Mouse (Mus musculus) neural tube, embryonic 10.5 days (tissue): Measurements from ENCODE around the gene Hoxc9.
A peak's percentile ranks its signal among the peaks of the same experiment; 100 is the strongest.

Experiments used
- DNase-seq: peaks from one replicate; pipeline ENCODE4 v3.0.0-alpha.2; 2017; ENCODE audit warnings: low spot score; ENCODE audit errors: extremely low spot score

Gene Hoxc9

DNA sequence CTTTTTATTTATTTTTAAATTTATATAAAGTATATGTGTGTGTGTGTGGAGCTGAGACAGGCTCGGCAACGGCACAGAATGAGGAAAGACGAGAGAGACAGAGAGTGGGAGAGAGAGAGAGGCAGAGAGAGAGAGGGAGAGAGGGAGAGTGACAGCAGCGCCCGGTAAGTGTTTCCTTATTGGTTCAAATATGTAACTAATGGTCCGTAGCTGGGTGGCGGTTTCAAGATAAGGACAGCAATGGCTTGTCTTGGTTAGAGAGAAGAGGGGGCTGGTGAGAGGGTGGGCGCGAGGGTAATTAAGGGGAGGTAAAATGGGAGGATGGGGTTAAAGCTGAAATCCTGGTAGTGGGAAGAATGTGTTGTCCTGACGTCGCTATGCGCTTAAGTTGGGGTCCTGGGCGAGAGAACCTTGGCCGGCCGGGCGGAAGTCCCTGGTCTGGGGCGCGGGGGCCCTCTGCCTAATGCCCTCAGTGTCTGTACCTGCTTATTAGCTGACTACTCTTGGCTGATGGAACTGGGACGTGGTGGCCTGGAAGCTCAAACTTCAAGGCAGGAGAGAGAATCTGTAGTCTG, 22.5 kb downstream of the Hoxc9 start:
- DNase-seq, result peak; percentile 67

DNA sequence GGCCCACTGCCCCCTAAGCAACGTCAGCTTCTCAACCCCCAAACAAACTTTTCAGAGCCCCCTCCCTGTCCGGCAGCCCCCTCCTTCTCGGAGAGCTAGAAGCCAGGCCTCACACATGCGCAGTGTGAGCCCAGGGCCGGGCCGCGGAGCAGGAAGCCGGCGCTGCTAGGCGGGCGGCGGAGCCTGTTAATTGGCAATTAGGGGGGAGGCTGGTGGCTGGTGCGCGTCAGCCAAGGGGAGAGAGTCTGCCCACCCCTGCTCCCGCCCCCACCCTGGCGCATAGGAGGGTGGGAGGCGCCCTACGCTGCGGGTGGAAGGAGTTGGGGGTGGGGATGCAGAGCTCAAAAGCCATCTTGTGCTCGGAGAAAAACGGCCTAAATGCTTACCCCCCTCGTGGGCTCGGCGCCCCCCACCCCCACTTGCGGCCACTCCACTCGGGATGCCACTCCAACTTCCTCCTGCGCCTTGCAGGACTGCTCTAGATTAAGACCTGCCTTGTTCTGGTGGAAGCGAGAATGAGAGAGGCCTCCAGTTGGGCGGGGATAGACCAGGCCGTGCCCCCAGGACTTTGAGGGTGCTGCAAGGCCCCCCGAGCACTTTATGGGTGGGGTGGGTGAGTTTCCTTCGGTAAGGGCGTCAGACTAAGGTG, 23.1 kb downstream of the Hoxc9 start:
- DNase-seq, result peak; percentile 88

DNA sequence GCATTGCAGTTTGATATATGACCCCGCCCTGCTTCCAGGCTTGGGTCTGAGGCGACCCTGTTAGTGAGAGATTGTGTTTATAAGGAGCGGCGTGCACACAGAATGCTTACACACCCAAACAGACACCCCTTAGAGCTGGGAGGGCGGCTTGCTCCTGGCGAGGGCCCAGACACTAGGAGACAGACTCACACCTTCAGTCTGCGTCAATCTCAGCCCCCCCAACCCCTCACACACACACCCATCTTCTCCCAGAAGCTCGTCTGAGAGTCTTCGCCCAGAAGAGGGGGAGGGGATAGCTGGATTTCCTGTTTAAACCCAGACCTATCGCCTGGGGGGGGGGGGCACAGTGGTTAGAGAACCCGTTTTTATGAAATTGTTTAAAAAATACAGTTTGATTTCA, 23.7 kb downstream of the Hoxc9 start:
- DNase-seq, result no peak

DNA sequence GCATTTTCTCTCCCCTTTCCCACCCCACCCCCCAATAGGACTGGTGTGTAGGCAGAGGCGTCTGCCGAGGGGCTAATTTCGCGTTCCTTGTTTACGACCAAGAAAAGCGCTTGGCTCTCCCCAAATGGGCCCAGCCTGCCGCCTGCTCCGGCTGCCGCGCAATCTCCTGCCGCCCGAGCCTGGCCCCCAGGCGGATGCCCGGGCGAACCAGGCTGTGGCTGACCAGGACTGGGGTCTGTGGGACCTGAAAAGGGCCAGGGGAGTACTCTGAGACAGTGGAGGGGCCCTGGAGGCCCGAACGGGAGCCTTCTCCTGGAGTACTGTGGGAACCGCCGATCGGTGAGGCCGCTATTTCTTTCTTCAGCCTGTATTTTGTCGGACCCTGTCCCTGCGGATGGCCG, 24.3 kb downstream of the Hoxc9 start:
- peak; percentile 77 for DNase-seq

DNA sequence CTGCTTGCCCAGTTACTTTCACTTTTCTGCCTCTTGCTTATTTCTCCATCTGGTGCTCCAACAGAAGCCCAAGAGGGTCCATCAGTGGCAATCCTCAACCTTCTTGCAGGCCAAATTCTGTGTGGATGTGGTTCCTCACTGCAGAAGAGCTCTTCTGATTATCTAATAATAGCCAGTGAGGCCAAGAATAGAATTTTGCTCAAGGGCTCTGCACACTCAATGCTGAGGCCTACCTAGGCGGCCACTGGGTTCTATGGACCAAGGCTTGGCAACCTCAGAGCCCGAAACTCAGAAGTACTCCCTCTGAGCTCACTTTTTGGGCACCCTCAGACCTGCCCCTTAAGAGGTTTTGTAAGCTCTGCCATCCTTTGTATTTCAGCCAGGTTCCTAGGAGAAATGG, 25.1 kb downstream of the Hoxc9 start:
- DNase-seq, result no peak

DNA sequence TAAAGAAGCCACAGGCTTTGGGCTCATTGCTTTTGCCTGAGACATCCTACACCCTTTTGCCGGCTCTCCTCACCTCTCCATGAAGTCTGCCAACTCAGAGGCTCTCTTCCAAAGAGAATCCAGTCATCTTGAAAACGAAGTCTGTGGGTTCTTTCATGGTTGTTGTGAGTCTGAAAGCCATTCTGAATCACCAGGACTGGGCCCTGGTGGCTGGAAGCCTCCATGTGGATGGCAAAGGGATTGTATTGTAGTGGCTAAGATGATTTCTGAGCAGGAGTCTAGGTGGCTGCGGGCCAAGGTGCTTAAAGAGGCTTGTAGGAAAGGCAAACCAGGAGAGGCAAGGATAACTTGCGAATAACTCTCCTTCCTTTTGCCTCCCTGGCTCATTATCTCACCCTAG, 25.9 kb downstream of the Hoxc9 start:
- DNase-seq, result no peak

DNA sequence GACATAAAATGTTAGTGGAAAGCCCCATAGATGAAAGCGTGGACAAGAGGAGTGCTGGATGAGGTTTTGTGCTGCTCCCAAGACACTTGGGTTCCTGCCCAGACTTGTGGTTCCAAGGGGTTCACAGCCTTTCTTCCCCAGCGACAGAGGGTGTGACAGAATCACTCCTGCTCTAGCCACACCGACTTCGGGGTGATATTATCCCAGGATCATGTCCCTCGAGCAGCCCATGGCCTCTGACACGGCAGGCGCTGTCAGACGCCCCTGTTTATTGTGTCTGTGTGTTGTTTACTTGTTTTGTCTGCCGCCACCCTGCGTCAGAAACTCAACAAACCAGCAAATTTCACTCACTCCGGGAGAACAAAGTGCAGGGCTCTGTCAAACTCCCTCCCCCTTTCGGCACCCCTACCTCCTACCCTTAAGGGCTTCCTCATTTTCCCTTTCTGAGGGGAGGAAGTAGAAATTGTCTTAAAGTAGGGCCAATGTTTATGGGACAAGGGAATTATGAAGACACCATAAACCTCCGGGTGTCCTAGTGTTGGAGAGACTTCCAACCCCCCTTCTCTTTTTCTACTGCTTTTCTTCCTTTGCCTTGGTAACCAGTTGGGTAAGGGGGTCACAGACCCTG, 26.7 kb downstream of the Hoxc9 start:
- no peak for DNase-seq

DNA sequence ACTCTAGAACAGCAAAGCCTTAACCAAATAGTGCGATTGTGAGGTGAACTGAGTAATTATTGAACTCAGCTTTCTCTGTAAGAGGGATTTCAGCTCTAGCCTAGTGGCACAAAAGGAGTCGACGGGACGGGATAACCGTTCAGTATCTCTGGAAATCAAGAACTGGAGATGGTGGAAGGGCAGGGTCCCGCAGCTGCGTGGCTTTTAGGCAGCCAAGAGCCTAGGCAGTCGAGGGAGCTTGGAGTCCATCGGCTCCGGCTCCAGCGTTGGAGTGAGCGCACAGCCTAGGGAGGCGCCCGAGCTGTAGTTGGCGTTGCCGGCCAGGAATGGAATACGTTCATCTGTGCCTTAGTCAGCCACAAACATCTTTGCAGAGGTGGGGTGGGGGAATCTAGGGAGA, 29.1 kb downstream of the Hoxc9 start:
- peak; percentile 77 for DNase-seq

DNA sequence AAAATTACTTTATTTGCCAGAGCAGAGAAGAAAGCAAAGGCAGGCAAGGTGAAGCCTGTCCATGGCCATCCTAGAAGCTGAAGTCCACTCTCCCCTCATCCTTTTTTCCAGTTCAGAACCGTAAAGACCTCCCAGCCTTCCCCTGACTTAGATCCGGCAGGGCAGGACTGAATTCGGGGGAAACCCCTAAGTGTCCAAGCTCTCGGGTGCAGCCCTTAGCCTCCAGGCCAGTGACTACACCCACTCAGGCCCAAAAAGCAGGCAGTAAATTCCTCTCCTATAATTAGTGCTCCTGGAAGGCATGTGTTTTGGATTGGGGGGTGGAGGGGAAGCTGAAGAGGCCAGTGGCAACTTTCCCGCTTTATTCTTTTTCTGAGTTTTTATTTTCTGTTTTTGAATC, 29.6 kb downstream of the Hoxc9 start:
- DNase-seq, result no peak

DNA sequence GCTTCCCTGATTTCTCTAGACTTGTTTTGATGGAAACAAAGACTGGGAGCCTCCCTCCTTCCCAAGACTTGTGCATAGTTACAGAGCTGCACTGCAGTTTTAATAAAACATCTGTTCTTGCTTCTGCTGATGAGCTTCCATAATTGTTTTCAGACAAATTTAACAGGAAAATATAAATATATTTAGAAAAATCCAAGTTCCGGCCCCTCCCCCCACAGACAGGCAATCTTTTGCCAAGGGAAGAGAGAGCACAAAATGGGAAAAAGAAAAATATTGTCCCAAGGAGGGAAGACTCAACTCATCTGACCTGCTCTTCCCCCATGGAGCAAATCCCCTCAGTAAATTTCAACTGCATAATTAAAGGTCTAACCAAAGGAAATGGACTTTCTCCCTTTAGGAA, 30.1 kb downstream of the Hoxc9 start:
- DNase-seq, result no peak

DNA sequence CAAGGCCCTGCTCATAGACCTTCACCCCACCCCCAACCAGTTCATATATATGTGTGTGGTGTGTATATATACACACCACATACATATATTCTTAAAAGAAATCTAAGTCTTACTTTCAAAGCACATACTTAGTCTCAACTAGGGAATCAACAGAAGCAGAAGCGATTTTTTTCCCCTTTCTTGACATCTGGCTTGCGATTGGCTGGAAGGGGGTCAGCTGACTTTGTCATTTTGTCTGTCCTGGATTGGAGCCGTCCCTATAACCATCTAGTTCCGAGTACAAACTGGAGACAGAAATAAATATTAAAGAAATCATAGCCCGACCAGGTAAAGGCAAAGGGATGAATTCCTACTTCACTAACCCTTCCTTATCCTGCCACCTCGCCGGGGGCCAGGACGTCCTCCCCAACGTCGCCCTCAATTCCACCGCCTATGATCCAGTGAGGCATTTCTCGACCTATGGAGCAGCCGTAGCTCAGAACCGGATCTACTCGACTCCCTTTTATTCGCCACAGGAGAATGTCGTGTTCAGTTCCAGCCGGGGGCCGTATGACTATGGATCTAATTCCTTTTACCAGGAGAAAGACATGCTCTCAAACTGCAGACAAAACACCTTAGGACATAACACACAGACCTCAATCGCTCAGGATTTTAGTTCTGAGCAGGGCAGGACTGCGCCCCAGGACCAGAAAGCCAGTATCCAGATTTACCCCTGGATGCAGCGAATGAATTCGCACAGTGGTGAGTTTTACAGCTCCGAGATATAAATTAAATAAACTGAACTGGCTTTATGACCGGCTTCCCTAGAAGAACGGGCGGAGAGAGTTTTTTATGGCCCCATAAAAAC, 33.2 kb downstream of the Hoxc9 start:
- DNase-seq, result no peak

DNA sequence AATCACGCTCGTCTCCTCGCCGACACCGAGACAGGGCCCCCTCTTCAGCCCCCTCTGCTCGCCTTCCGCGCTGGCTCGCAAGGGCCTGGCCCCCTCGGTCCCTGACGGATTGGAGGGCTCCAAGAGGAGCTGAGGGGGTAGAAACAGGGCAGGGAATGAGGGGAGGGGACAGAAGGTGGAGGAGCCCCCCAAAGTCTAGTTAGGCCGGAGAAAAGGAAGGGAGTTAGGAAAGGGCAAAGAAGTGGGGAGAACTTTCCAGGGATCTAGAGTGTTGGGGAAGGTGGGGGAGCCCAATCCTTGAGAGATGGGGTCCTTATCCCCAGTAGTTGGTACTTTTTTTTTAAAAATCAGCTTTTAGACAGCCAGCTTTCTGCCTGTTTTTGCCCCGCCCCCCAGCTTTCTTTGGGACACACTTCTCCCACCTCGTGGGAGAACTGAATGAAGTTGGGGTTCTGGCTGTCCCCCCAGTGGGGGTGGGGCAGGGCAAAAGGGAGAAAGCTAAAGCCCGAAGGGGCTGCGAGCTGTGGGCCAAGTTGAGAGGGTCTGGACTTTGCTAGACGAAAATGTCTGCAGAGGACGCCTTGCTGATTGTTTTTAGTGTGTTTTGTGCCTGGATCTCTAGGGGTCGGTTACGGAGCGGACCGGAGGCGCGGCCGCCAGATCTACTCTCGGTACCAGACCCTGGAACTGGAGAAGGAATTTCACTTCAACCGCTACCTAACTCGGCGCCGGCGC, 34.0 kb downstream of the Hoxc9 start:
- no peak for DNase-seq

DNA sequence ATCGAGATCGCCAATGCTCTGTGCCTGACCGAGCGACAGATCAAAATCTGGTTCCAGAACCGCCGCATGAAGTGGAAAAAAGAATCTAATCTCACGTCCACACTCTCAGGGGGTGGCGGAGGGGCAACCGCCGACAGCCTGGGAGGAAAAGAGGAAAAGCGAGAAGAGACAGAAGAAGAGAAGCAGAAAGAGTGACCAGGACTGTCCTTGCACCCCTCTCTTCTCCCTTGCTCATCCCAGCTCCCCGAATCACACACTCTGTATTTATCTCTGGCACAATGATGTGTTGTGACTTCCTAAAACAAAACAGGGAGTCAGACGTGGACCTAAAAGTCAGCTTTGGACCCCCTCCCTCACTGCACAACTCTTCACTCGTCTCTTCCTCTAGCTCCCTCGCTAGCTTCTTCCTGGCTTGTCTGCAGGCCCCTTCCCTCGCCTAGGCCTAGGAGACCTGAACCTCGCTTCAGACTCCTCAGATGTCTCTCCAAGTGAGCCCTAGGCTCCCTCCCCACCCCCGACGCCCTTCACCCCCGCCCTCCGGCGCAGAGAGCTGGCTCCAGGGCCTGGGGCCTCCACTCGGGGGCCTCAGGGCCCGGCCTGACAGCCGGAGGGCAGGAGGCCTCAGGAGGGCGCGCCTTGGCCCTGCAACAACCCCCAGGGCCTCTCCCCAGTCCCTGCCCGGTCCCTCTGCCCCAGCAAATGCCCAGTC, 34.8 kb downstream of the Hoxc9 start:
- DNase-seq, result peak; percentile 77

DNA sequence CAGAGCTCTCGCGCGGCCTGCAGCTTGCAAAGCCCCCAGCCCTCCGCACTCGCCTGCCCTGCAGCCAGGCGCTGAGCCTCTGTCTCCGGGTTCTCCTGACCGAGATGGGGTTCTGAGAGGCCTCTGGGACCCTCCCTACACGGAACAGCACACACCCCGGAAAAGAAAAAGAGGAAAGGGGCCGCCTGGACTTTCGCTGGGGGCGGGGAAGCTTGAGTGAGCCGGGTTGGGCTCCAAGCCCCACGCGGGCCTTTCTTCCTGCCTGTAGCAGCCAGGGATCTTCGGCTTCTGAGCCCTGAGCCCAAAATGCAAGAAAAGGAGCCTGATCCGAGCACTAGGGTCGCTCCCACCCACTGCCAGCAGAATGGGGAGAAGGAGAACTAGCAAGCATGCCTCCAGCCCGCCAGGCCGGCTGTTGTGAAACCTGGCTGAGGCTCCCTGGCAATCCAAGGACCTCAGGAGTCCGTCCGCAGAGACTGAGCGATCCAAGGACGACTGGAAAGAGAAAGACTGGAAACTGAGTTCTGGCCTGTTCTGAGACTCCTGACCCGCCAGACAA, 35.8 kb downstream of the Hoxc9 start:
- DNase-seq, result peak; percentile 80

DNA sequence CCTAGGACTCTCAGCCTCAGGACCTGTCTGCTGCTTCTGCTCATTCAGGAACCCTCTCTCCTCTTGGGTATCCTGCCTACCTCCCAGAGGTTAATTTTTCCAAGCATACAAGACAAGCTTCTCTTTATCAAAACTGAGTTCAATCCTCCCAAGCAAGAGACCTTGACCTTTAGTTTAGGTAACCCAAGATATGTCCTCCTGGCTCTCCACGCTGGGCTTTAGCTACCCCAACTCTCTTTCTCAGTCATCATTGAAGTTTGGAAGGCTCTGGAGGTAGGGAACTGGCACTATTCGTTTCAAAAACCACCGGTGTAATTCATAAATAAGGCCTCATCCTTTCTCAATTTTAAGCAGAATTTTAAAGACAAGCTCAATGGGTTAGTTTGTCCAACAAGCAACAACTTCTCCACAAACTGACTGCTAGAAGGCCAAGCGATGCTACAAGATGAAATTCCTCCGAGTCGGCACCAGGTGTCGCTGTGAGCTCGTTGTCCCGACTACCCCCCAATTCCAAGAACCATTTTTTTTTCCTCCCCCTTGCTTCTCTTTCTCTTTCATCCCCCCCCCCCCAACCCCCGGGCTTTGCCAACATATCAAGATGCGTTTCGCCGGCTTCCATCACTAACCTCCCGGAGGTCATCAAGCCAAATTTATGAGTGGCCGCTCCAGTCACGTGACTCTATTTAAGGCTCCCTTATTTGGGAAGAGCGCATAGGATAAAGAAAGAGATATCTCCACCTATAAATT, 37.2 kb downstream of the Hoxc9 start:
- peak; percentile 77 for DNase-seq

DNA sequence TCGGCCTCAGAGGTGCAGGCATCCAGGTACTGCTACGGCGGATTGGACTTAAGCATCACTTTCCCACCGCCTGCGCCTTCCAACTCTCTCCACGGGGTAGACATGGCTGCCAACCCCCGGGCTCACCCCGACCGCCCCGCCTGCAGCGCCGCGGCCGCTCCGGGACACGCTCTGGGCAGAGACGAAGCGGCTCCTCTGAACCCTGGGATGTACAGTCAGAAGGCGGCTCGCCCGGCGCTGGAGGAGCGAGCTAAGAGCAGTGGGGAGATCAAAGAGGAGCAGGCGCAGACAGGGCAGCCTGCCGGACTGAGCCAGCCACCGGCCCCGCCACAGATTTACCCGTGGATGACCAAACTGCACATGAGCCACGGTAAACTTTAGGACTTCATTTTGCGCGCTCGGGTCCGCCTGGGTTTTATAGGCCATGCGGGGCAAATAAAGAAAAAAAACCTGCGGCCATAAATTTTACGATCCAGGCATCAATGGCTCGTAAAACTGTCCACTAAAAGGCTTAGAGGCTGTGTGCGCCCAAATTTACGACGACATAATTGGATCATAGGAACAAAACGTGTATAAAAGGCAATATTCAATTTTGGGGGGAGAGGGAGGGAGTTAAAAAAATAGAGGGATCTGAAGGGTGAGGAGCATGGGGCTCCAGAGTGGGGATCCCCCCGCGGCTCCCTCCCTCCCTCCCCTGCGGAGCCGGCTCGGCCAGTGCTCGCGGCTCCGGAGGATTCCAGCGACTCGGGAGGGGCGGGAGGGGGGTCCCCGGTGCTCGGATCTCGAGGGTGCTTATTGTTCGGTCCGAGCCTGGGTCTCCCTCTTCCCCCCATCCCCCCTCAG, 38.1 kb downstream of the Hoxc9 start:
- peak; percentile 87 for DNase-seq

DNA sequence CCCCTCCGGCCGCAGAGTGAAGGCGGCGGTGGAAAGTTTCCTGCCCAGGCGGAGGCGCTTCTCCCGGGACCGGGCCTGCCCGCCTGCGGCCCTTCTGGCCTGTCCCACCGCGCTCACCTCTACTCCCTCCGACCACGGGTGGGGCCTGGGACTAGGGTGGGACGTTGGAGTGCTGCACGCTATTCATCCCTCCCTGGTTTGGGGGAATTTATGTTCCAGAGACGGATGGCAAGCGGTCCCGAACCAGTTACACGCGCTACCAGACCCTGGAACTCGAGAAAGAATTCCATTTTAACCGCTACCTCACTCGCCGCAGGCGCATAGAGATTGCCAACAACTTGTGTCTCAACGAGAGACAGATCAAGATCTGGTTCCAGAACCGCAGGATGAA, 38.8 kb downstream of the Hoxc9 start:
- peak; percentile 80 for DNase-seq

DNA sequence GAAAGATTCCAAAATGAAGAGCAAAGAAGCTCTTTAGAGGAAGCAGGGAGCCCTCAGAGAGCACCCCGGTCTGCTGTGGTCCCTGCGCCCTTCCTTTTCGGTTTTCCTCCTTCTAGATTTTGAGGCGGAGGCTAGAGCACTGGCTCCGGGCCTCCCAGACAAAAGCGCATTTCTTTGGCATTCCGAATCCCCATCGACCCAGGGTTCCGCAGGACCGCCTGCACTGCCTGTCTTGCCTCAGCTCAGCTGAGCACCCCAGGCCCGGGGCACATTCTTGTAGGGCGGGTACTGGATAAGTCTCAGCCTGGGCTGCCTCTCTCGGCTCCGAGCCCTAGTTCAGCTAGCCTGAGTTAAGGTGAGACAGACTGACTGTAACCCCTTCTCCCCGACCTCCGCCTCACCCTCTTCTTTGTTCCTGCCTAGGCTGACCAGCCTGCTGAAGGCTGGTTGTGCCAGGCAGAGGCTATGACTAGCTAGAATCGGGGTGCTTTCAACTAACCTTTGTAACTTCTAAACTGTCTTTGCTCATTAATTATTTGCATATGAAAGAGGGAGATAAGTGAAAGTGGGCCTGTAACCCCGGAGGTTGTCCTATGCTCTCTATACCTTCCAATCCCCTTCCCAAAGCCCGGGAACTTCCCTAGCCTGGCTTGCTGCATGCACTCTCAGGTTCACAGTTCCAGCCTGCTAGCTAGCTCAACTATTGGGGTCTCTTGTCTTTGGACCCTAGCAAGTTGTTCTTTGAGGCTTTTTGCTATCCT, 39.3 kb downstream of the Hoxc9 start:
- DNase-seq, result no peak
